Mouse (Mus musculus): Measurements from ENCODE around the gene Trim61. TPM values are rescaled to one million over a fixed set of nuclear protein-coding genes. Genes with fewer than 3 reads are reported as not detected.

Trim61 gene
- polyA plus RNA-seq (2012; fragmentation: generic; extraction: Trizol), result not detected
- long read RNA-seq, experiment 1, result 0 reads
- long read RNA-seq, experiment 2, result 0 reads

DNA sequence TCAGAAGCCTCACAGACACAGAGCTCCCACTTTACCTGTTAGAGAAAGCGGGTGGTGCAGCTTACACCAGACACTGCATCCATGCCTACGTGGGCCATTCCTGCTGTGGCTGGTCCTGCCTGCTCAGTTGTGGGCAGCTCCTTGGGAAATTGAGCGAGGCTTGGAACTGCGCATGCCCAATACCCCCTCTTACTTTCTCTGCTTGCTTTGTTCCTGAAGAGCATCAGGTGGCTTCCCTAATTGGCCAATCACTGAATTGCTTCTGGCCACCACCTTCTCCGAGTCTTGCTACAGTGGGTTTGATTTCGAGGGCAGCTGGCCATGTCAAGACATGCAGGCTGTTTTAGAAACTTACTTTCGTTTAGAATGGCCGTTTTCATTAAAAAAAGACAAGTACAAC, at the start of gene Trim61, which contains the start of gene Trim60:
Gene Trim61, minus strand, starts transcription at position 101 of the 400 bp plus-strand sequence.
Gene Trim60, minus strand, starts transcription at position 162 of the 400 bp plus-strand sequence.
- Histone ChIP-seq H3K4me3 (ENCODE audit: insufficient read depth, poor library complexity, severe bottlenecking) (no peak within 1 kb of the TSS), H3ac (ENCODE audit: control insufficient read depth, insufficient read length, low read depth) (no peak within 1 kb of the TSS), H3K79me2 (ENCODE audit: control insufficient read depth, insufficient read depth) (no peaks in the 10 kb centered on the region), H3K36me3 (ENCODE audit: control insufficient read depth, insufficient read depth) (no peaks in the 10 kb centered on the region), H3K79me3 (ENCODE audit: low read depth) (no peaks in the 10 kb centered on the region), H3K27me3 (ENCODE audit: control insufficient read depth, insufficient read depth, insufficient read length) (no peaks in the 10 kb centered on the region)
- TF ChIP-seq USF1 (IDR thresholded peaks at IDR 0.05; ENCODE audit: low read depth), result no peak
- no peak for TF ChIP-seq MYOG (IDR thresholded peaks at IDR 0.05; ENCODE audit: control insufficient read depth, extremely low read depth, insufficient read length)
- no peak for TF ChIP-seq CTCF (IDR thresholded peaks at IDR 0.05; ENCODE audit: control insufficient read depth, insufficient read depth, insufficient read length)
- no peak for TF ChIP-seq MYOD1 (IDR thresholded peaks at IDR 0.05; ENCODE audit: control insufficient read depth, insufficient read length, low read depth)
- TF ChIP-seq FOSL1 (IDR thresholded peaks at IDR 0.05; ENCODE audit: insufficient read depth, low read length, poor library complexity, severe bottlenecking), result no peak
- TF ChIP-seq CEBPB (IDR thresholded peaks at IDR 0.05; ENCODE audit: low read depth), result no peak
- TF ChIP-seq MAX (IDR thresholded peaks at IDR 0.05), result no peak

DNA sequence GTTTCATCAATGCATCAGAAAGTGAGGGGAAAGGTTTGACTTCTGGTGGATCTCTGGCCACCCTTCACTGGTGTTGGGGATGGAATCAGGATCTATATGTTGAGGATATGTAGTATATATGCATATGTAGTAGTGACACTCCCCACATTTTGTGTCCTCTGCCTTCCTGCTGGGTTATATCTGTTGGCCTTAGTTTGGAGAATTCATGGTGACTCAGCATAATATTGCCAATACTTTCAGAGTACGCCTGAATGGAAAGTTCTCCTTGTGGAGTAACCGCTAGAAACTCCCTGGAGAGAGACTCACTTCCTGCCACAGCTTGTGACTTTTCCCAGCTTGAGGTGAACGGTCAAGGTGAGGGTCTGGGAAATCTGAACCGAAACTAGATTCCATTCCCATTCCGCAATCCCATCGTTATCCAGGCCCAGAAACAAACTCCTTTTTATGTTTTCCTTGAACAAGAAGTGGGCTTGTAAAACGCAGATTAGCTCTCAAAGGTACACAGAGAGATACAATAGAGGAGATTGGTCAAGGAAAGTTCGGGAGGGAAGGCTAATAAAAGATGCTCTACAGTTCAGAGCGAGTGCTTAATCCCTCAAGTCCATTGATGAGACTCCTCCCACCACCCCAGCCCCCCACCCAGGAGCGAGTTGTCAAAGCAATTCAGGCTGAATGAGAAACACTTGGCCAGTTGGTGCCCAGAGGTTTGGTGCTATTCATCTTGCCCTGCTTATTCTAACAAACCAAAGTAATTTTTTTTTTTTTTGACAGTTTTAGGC, 49.6 kb upstream of the Trim61 start:
- Histone ChIP-seq H3ac (ENCODE audit: control insufficient read depth, insufficient read length, low read depth) (no peak overlapping the region), H3K27me3 (ENCODE audit: control insufficient read depth, insufficient read depth, insufficient read length) (no peaks in the 10 kb centered on the region), H3K79me3 (ENCODE audit: low read depth) (no peaks in the 10 kb centered on the region), H3K79me2 (ENCODE audit: control insufficient read depth, insufficient read depth) (no peaks in the 10 kb centered on the region), H3K36me3 (ENCODE audit: control insufficient read depth, insufficient read depth) (no peaks in the 10 kb centered on the region), H3K4me3 (ENCODE audit: insufficient read depth, poor library complexity, severe bottlenecking) (no peak overlapping the region)
- no peak for TF ChIP-seq MYOD1 (IDR thresholded peaks at IDR 0.05; ENCODE audit: control insufficient read depth, insufficient read length, low read depth)
- TF ChIP-seq MAX (IDR thresholded peaks at IDR 0.05), result no peak

DNA sequence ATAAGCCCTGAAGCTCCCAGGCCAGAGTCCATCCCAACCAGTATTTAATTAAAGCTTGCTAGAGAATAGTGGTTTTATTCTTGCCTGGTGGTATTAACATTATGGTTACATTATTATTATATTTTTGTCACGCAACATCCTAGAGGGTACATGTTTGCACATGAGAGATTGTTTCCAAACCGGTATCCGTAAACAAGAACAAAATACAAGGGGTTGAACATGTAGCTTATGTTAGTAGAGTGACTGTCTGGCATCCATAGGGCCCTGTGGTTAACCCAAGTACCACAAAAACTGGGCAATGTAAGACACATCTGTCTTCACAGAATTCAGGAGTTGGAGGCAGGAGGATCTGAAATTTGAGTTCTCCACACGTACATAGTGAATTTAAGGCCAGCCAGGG, 48.7 kb upstream of the Trim61 start:
- H3K4me3 ChIP-seq (ENCODE audit: insufficient read depth, poor library complexity, severe bottlenecking), result no peak overlapping the region
- no peaks in the 10 kb centered on the region for H3K79me3 ChIP-seq (ENCODE audit: low read depth)
- no peaks in the 10 kb centered on the region for H3K79me2 ChIP-seq (ENCODE audit: control insufficient read depth, insufficient read depth)
- no peaks in the 10 kb centered on the region for H3K27me3 ChIP-seq (ENCODE audit: control insufficient read depth, insufficient read depth, insufficient read length)
- H3K36me3 ChIP-seq (ENCODE audit: control insufficient read depth, insufficient read depth), result no peaks in the 10 kb centered on the region
- no peak overlapping the region for H3ac ChIP-seq (ENCODE audit: control insufficient read depth, insufficient read length, low read depth)
- TF ChIP-seq MYOD1 (IDR thresholded peaks at IDR 0.05; ENCODE audit: control insufficient read depth, insufficient read length, low read depth), result no peak
- no peak for TF ChIP-seq CEBPB (IDR thresholded peaks at IDR 0.05; ENCODE audit: low read depth)
- no peak for TF ChIP-seq USF1 (IDR thresholded peaks at IDR 0.05; ENCODE audit: low read depth)
- TF ChIP-seq CTCF (IDR thresholded peaks at IDR 0.05; ENCODE audit: control insufficient read depth, insufficient read depth, insufficient read length), result no peak
- TF ChIP-seq MYOG (IDR thresholded peaks at IDR 0.05; ENCODE audit: control insufficient read depth, extremely low read depth, insufficient read length), result no peak
- no peak for TF ChIP-seq MAX (IDR thresholded peaks at IDR 0.05)
- TF ChIP-seq FOSL1 (IDR thresholded peaks at IDR 0.05; ENCODE audit: insufficient read depth, low read length, poor library complexity, severe bottlenecking), result no peak

DNA sequence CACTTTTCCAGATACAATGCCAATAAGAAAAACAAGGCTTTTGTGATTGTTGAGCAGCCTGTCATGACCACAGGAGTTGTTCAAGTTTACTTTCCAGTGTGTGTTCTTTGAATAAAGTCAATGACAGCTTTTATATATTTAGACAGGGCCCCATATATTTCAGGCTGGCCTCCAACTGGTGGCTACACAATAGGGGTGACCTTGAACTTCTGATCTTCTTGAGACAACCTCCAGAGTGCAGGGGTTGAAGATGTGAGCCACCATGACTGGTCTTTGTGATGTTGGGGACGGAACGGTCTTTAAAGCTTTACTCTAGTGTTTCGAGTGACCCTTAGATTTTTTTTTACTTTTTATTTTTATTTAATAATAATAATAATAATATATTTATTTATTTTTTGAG, 47.3 kb upstream of the Trim61 start:
- Histone ChIP-seq H3K79me2 (ENCODE audit: control insufficient read depth, insufficient read depth) (no peaks in the 10 kb centered on the region), H3K4me3 (ENCODE audit: insufficient read depth, poor library complexity, severe bottlenecking) (no peak overlapping the region), H3K79me3 (ENCODE audit: low read depth) (no peaks in the 10 kb centered on the region), H3ac (ENCODE audit: control insufficient read depth, insufficient read length, low read depth) (no peak overlapping the region), H3K36me3 (ENCODE audit: control insufficient read depth, insufficient read depth) (no peaks in the 10 kb centered on the region), H3K27me3 (ENCODE audit: control insufficient read depth, insufficient read depth, insufficient read length) (no peaks in the 10 kb centered on the region)
- no peak for TF ChIP-seq FOSL1 (IDR thresholded peaks at IDR 0.05; ENCODE audit: insufficient read depth, low read length, poor library complexity, severe bottlenecking)

DNA sequence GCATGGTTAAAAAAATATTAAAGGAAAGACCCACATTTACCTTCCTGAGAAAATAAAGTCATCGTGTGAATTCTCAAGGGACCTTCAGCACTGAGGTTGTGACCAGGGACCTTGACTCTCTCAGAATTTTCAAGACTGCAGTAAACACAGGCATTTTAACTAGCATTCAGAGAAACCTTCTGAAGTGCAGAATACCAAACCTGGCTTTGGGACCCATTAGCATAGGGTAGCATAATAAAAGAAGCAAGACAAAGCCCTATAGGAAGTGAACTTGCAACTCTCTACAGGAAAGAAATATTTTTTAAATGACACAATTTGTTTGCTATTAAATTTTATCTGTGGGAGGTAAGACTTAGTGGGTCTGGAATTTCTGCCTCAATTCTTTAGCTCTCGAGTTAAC, 45.7 kb upstream of the Trim61 start:
- no peaks in the 10 kb centered on the region for H3K79me3 ChIP-seq (ENCODE audit: low read depth)
- H3ac ChIP-seq (ENCODE audit: control insufficient read depth, insufficient read length, low read depth), result no peak overlapping the region
- H3K27me3 ChIP-seq (ENCODE audit: control insufficient read depth, insufficient read depth, insufficient read length), result no peaks in the 10 kb centered on the region
- no peaks in the 10 kb centered on the region for H3K36me3 ChIP-seq (ENCODE audit: control insufficient read depth, insufficient read depth)
- TF ChIP-seq MYOD1 (IDR thresholded peaks at IDR 0.05; ENCODE audit: control insufficient read depth, insufficient read length, low read depth) (no peak), MYOG (IDR thresholded peaks at IDR 0.05; ENCODE audit: control insufficient read depth, extremely low read depth, insufficient read length) (no peak), CEBPB (IDR thresholded peaks at IDR 0.05; ENCODE audit: low read depth) (no peak), MAX (IDR thresholded peaks at IDR 0.05) (no peak), CTCF (IDR thresholded peaks at IDR 0.05; ENCODE audit: control insufficient read depth, insufficient read depth, insufficient read length) (no peak), FOSL1 (IDR thresholded peaks at IDR 0.05; ENCODE audit: insufficient read depth, low read length, poor library complexity, severe bottlenecking) (no peak), USF1 (IDR thresholded peaks at IDR 0.05; ENCODE audit: low read depth) (no peak)
- no peak overlapping the region for H3K4me3 ChIP-seq (ENCODE audit: insufficient read depth, poor library complexity, severe bottlenecking)
- H3K79me2 ChIP-seq (ENCODE audit: control insufficient read depth, insufficient read depth), result no peaks in the 10 kb centered on the region

DNA sequence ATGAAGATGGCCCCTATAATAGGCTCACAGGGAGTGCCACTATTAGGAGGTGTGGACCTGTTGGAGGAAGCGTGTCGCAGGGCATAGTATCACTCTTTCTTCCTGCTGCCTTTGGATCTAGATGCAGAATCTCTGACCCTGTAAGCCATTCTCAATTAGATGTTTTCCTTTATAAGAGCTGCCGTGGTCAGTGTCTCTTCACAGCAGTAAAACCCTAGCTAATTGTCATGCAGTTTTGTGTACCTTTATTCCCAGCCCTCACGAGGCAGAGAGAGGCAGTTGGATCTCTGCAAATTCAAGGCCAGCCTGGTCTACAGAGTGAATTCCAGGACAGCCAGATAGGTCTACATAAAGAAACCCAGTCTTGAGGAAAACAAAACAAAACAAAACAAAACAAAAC, 43.9 kb upstream of the Trim61 start:
- H3K4me3 ChIP-seq (ENCODE audit: insufficient read depth, poor library complexity, severe bottlenecking), result no peak overlapping the region
- no peaks in the 10 kb centered on the region for H3K27me3 ChIP-seq (ENCODE audit: control insufficient read depth, insufficient read depth, insufficient read length)
- TF ChIP-seq MYOG (IDR thresholded peaks at IDR 0.05; ENCODE audit: control insufficient read depth, extremely low read depth, insufficient read length), result no peak
- no peak for TF ChIP-seq USF1 (IDR thresholded peaks at IDR 0.05; ENCODE audit: low read depth)
- TF ChIP-seq FOSL1 (IDR thresholded peaks at IDR 0.05; ENCODE audit: insufficient read depth, low read length, poor library complexity, severe bottlenecking), result no peak
- TF ChIP-seq CTCF (IDR thresholded peaks at IDR 0.05; ENCODE audit: control insufficient read depth, insufficient read depth, insufficient read length), result no peak
- TF ChIP-seq MAX (IDR thresholded peaks at IDR 0.05), result no peak
- no peak for TF ChIP-seq CEBPB (IDR thresholded peaks at IDR 0.05; ENCODE audit: low read depth)
- TF ChIP-seq MYOD1 (IDR thresholded peaks at IDR 0.05; ENCODE audit: control insufficient read depth, insufficient read length, low read depth), result no peak
- no peaks in the 10 kb centered on the region for H3K79me2 ChIP-seq (ENCODE audit: control insufficient read depth, insufficient read depth)
- no peaks in the 10 kb centered on the region for H3K79me3 ChIP-seq (ENCODE audit: low read depth)
- H3ac ChIP-seq (ENCODE audit: control insufficient read depth, insufficient read length, low read depth), result no peak overlapping the region
- no peaks in the 10 kb centered on the region for H3K36me3 ChIP-seq (ENCODE audit: control insufficient read depth, insufficient read depth)
